Mouse (Mus musculus) liver, embryonic 14.5 days (tissue): Measurements from ENCODE around the gene Slc28a1.

Experiments used
- CTCF ChIP-seq: IDR thresholded peaks from 2 replicates; pipeline ENCODE4 v1.5.1; 2016; ENCODE audit warnings: antibody characterized with exemption, low read depth, control low read depth
- EP300 ChIP-seq: IDR thresholded peaks from 2 replicates; pipeline ENCODE4 v1.6.1; 2016; ENCODE audit warnings: antibody characterized with exemption, low read depth

- TF ChIP-seq CTCF (no peak), EP300 (no peak)
Observed at GRCm38 (mm10) chr7:81139671-81140404, 25.2 kb downstream of the Slc28a1 start.
